Mouse (Mus musculus): Measurements from ENCODE around the gene Mast4.

DNA sequence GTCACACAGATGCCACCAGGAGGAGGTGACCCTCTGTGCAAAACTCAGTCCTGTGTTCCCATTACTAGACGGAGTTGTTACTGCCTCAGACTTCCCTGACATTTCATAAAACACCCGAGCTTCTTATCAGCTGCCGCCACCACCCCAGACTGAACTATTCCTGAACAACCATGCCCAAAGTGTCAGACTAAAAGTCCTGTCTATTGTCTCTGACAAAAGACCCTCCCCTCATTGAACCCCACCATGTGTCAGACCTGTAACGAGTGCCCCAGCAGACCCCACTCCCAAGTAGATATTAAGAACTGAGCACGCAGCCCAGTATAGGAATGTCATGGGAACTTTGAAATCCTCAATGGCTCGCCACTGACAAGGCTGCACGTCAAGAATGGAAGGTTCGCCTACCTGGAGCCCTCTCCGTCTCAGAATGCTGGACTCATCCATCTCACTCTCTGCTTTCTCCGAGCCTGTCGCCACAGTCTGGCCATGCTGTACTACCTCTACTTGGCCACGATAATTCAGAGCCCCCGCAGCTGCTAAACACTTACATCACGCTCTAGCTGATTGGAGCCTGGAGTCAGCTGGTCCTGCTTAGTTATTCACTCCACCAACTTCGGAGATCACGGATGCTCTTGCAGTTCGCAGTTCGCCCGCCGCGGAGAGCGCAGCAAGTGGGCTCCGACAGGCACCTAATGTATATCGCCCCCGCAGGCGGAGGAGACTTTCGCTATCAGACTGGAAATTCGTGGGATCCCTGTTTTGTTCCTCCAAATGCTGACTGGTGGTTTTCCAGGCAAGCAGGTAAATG, 237.7 kb downstream of the Mast4 start:
- TF ChIP-seq CTCF (IDR thresholded peaks at IDR 0.05; ENCODE audit: borderline replicate concordance, control insufficient read depth, extremely low read depth, insufficient read depth, low read length, poor library complexity): no peak
- TF ChIP-seq POLR2A (IDR thresholded peaks at IDR 0.05; ENCODE audit: control insufficient read depth, extremely low read depth, insufficient read depth, low read length, poor library complexity): no peak

Measured in thymus, adult 2 months (tissue).